Mouse (Mus musculus) liver, embryonic 11.5 days (tissue): Measurements from ENCODE around the gene A530016L24Rik. TPM values are rescaled to one million over a fixed set of nuclear protein-coding genes. Genes with fewer than 3 reads are reported as not detected.

Experiments
- ATAC-seq: fragments of 200-750 bp; cut with Nextera tagmentation; replicated peaks from 2 replicates; pipeline ENCODE4 v1.8.0; 2017; ENCODE audit warnings: moderate number of reproducible peaks, mild to moderate bottlenecking, moderate TSS enrichment, moderate library complexity; ENCODE audit not compliant: low FRiP score
- DNase-seq: peaks from one replicate; pipeline ENCODE4 v3.0.0-alpha.2; 2017; ENCODE audit warnings: low spot score
- H3K27ac ChIP-seq: fragments of 300-500 bp; sonication (generic); 2 replicates; pipeline ENCODE4 v1.5.1; 2014; ENCODE audit warnings: mild to moderate bottlenecking, low read depth, low read length, control low read depth
- H3K27me3 ChIP-seq: fragments of 300-500 bp; sonication (generic); replicated peaks from 2 replicates; pipeline ENCODE4 v1.6.1; 2014; ENCODE audit warnings: low read length, mixed read lengths; ENCODE audit not compliant: control insufficient read depth, insufficient read depth
- H3K36me3 ChIP-seq: fragments of 300-500 bp; sonication (generic); 2 replicates; pipeline ENCODE4 v1.6.1; 2014; ENCODE audit warnings: mild to moderate bottlenecking, low read length, moderate library complexity, mixed read lengths; ENCODE audit not compliant: control insufficient read depth, insufficient read depth
- H3K4me1 ChIP-seq: fragments of 300-500 bp; sonication (generic); replicated peaks from 2 replicates; pipeline ENCODE4 v1.6.1; 2014; ENCODE audit warnings: low read length, mixed read lengths; ENCODE audit not compliant: control insufficient read depth, insufficient read depth
- H3K4me2 ChIP-seq: fragments of 300-500 bp; sonication (generic); 2 replicates; pipeline ENCODE4 v1.6.1; 2014; ENCODE audit warnings: mild to moderate bottlenecking, control low read depth, moderate library complexity
- H3K4me3 ChIP-seq: fragments of 300-500 bp; sonication (generic); 2 replicates; pipeline ENCODE4 v1.5.1; 2014; ENCODE audit warnings: low read depth, low read length, control low read depth
- H3K9ac ChIP-seq: fragments of 300-500 bp; sonication (generic); 2 replicates; pipeline ENCODE4 v1.6.1; 2014; ENCODE audit warnings: low read depth, low read length, control low read depth
- H3K9me3 ChIP-seq: fragments of 300-500 bp; sonication (generic); 2 replicates; pipeline ENCODE4 v1.6.1; 2016; ENCODE audit warnings: low read length, inconsistent platforms, mixed read lengths; ENCODE audit not compliant: control insufficient read depth
- WGBS: fragments of 180-500 bp; shearing (Covaris S2); extraction: QIAGEN DNeasy Blood & Tissue Kit; methylation state at CpG from one replicate; pipeline ENCODE4 v1.1.7; 2014; 5-methylcytosine and 5-hydroxymethylcytosine counted together
- polyA plus RNA-seq: library from polyadenylated mRNA; unstranded; fragments of >200 nt; fragmentation: Nextera tagmentation; extraction: Ambion mirVana; gene quantifications from 2 replicates; pipeline ENCODE4 v1.2.1, GENCODE M21; 2014

A530016L24Rik gene
- polyA plus RNA-seq, 1 experiment from 2014 or later: 0.11 TPM

GRCm38 (mm10) chr12:112510365-112510732 lies 21.1 kb downstream of the A530016L24Rik start:
- ATAC-seq: no peak
- WGBS: 25% methylated on average over 7 of the region's 7 CpGs
- Histone ChIP-seq H3K27me3 (peaks cover 39% of the 10 kb centered on the region), H3K4me1 (0 out of 2 replicates have a peak, but pooled peaks cover 4% of the 10 kb centered on the region), H3K27ac (no peak overlapping the region), H3K36me3 (no peaks in the 10 kb centered on the region), H3K4me3 (no peak overlapping the region), H3K4me2 (peak overlapping the region; percentile 60), H3K9ac (no peak overlapping the region), H3K9me3 (no peaks in the 10 kb centered on the region)
- no peak for DNase-seq

GRCm38 (mm10) chr12:112510733-112511372 lies 21.6 kb downstream of the A530016L24Rik start:
- Histone ChIP-seq H3K4me2 (peak overlapping the region; percentile 60), H3K9me3 (no peaks in the 10 kb centered on the region), H3K27ac (no peak overlapping the region), H3K4me3 (peak overlapping the region; percentile 30), H3K27me3 (peaks cover 39% of the 10 kb centered on the region), H3K36me3 (no peaks in the 10 kb centered on the region), H3K4me1 (0 out of 2 replicates have a peak, but pooled peaks cover 4% of the 10 kb centered on the region), H3K9ac (no peak overlapping the region)
- DNase-seq (peak; percentile 60), ATAC-seq (0 out of 2 replicates have a peak, but pooled peaks have one; percentile 49)
- WGBS: 5% methylated on average over 62 of the region's 62 CpGs

- no peak overlapping the region for H3K27ac ChIP-seq
- ATAC-seq: no peak
- 45% methylated on average over 3 of the region's 3 CpGs for WGBS
- H3K36me3 ChIP-seq: no peaks in the 10 kb centered on the region
- no peak overlapping the region for H3K4me2 ChIP-seq
- H3K27me3 ChIP-seq: peaks cover 31% of the 10 kb centered on the region
- peaks cover 26% of the 10 kb centered on the region for H3K4me1 ChIP-seq
- H3K4me3 ChIP-seq: no peak overlapping the region
- H3K9ac ChIP-seq: no peak overlapping the region
- H3K9me3 ChIP-seq: no peaks in the 10 kb centered on the region
- no peak for DNase-seq
Observed at GRCm38 (mm10) chr12:112514897-112515296, 25.6 kb downstream of the A530016L24Rik start.

- no peaks in the 10 kb centered on the region for H3K9me3 ChIP-seq
- H3K27me3 ChIP-seq: peaks cover 11% of the 10 kb centered on the region
- H3K27ac ChIP-seq: peak within 1 kb of the TSS; percentile 62
- DNase-seq (peak; percentile 70), ATAC-seq (peak; percentile 46)
- H3K36me3 ChIP-seq: no peaks in the 10 kb centered on the region
- 16% methylated on average over 14 of the region's 14 CpGs for WGBS
- H3K9ac ChIP-seq: no peak within 1 kb of the TSS
- H3K4me1 ChIP-seq: peaks cover 22% of the 10 kb centered on the region
- peak within 1 kb of the TSS; percentile 28 for H3K4me2 ChIP-seq
- no peak within 1 kb of the TSS for H3K4me3 ChIP-seq
Observed at GRCm38 (mm10) chr12:112516697-112517337, 27.6 kb downstream of the A530016L24Rik start, which contains the start of gene Tmem179. Gene Tmem179, minus strand, starts transcription at chr12:112516747.

GRCm38 (mm10) chr12:112518105-112518504 lies 28.9 kb downstream of the A530016L24Rik start:
- H3K36me3 ChIP-seq: no peaks in the 10 kb centered on the region
- no peaks in the 10 kb centered on the region for H3K9me3 ChIP-seq
- peaks cover under 1% of the 10 kb centered on the region; the same call in 1 of the 2 replicates for H3K27me3 ChIP-seq
- ATAC-seq (peak; percentile 76), DNase-seq (no peak)
- WGBS: 21% methylated on average over 4 of the region's 4 CpGs
- H3K4me2 ChIP-seq: no peak overlapping the region
- peaks cover 22% of the 10 kb centered on the region for H3K4me1 ChIP-seq
- peak overlapping the region; percentile 47; the same call in 1 of the 2 replicates for H3K27ac ChIP-seq
- H3K4me3 ChIP-seq: no peak overlapping the region
- H3K9ac ChIP-seq: no peak overlapping the region

- no peak overlapping the region for H3K9ac ChIP-seq
- H3K27me3 ChIP-seq: no peaks in the 10 kb centered on the region
- WGBS: 63% methylated on average over 4 of the region's 4 CpGs
- no peak overlapping the region for H3K27ac ChIP-seq
- DNase-seq: no peak
- H3K4me2 ChIP-seq: no peak overlapping the region
- H3K9me3 ChIP-seq: no peaks in the 10 kb centered on the region
- no peak for ATAC-seq
- no peaks in the 10 kb centered on the region for H3K36me3 ChIP-seq
- no peaks in the 10 kb centered on the region for H3K4me1 ChIP-seq
- H3K4me3 ChIP-seq: no peak overlapping the region
Observed at GRCm38 (mm10) chr12:112533758-112534157, 44.5 kb downstream of the A530016L24Rik start.

GRCm38 (mm10) chr12:112537233-112537632 lies 48.0 kb downstream of the A530016L24Rik start:
- H3K27me3 ChIP-seq: no peaks in the 10 kb centered on the region
- H3K36me3 ChIP-seq: no peaks in the 10 kb centered on the region
- no peak overlapping the region for H3K9ac ChIP-seq
- DNase-seq (no peak), ATAC-seq (no peak)
- no peak overlapping the region for H3K4me3 ChIP-seq
- no peaks in the 10 kb centered on the region for H3K4me1 ChIP-seq
- no peaks in the 10 kb centered on the region for H3K9me3 ChIP-seq
- 78% methylated on average over 6 of the region's 6 CpGs for WGBS
- H3K27ac ChIP-seq: no peak overlapping the region
- H3K4me2 ChIP-seq: no peak overlapping the region

- Histone ChIP-seq H3K9me3 (no peaks in the 10 kb centered on the region), H3K27ac (no peak overlapping the region), H3K4me2 (no peak overlapping the region), H3K4me1 (no peaks in the 10 kb centered on the region), H3K27me3 (no peaks in the 10 kb centered on the region), H3K9ac (no peak overlapping the region), H3K4me3 (no peak overlapping the region), H3K36me3 (no peaks in the 10 kb centered on the region)
- 73% methylated on average over 9 of the region's 9 CpGs for WGBS
- DNase-seq (no peak), ATAC-seq (no peak)
Observed at GRCm38 (mm10) chr12:112538356-112538755, 49.1 kb downstream of the A530016L24Rik start.
